Mouse (Mus musculus) spleen, adult 2 months (tissue): Measurements from ENCODE around the gene 3110009E18Rik. TPM values are rescaled to one million over a fixed set of nuclear protein-coding genes. Genes with fewer than 3 reads are reported as not detected.

Experiments used
- DNase-seq, 2 experiments: peaks; one replicate each; pipeline versions ENCODE4 v3.0.0 to v3.0.0-alpha.2; 2012 to 2021; ENCODE audit warnings: low spot score in 2 of 2, low read depth in 1 of 2
- H3K27ac ChIP-seq: fragments of 200-500 bp; 2 replicates; pipeline ENCODE4 v1.5.1; 2012; ENCODE audit warnings: low read length, inconsistent platforms; ENCODE audit not compliant: insufficient read depth
- H3K27me3 ChIP-seq: fragments of 200-500 bp; 2 replicates; pipeline ENCODE4 v1.6.1; 2012; ENCODE audit warnings: mild to moderate bottlenecking, moderate library complexity, low read length, inconsistent platforms; ENCODE audit not compliant: control insufficient read depth, insufficient read depth
- H3K36me3 ChIP-seq: fragments of 200-500 bp; 2 replicates; pipeline ENCODE4 v1.6.1; 2012; ENCODE audit warnings: mild to moderate bottlenecking, low read length, inconsistent platforms; ENCODE audit not compliant: control insufficient read depth, insufficient read depth
- H3K4me1 ChIP-seq: fragments of 200-500 bp; 2 replicates; pipeline ENCODE4 v1.6.1; 2011; ENCODE audit warnings: inconsistent platforms; ENCODE audit not compliant: control insufficient read depth, insufficient read depth, insufficient read length
- H3K4me3 ChIP-seq: fragments of 200-500 bp; 2 replicates; pipeline ENCODE4 v1.5.1; 2011; ENCODE audit warnings: mild to moderate bottlenecking, inconsistent platforms; ENCODE audit not compliant: insufficient read depth, insufficient read length; ENCODE audit errors: extremely low read depth
- CTCF ChIP-seq: fragments of 200-500 bp; IDR thresholded peaks from 2 replicates; pipeline ENCODE4 v1.5.1; 2011; ENCODE audit warnings: mild to moderate bottlenecking, inconsistent platforms; ENCODE audit not compliant: insufficient read depth, insufficient read length, insufficient replicate concordance; ENCODE audit errors: extremely low read depth
- POLR2A ChIP-seq: fragments of 200-500 bp; IDR thresholded peaks from 2 replicates; pipeline ENCODE4 v1.6.1; 2011; ENCODE audit warnings: low read depth, low read length, inconsistent platforms
- WGBS: fragments of 180-500 bp; shearing (Covaris S2); methylation state at CpG from one replicate; pipeline ENCODE4 v1.1.7; 2018; 5-methylcytosine and 5-hydroxymethylcytosine counted together
- polyA plus RNA-seq: library from polyadenylated mRNA; depleted of rRNA; stranded (reverse); fragments of >200 nt; gene quantifications from 2 replicates; pipeline ENCODE4 v1.2.3, GENCODE M21; 2012

The 3110009E18Rik gene
- polyA plus RNA-seq, 1 experiment = 1.4 TPM

DNA sequence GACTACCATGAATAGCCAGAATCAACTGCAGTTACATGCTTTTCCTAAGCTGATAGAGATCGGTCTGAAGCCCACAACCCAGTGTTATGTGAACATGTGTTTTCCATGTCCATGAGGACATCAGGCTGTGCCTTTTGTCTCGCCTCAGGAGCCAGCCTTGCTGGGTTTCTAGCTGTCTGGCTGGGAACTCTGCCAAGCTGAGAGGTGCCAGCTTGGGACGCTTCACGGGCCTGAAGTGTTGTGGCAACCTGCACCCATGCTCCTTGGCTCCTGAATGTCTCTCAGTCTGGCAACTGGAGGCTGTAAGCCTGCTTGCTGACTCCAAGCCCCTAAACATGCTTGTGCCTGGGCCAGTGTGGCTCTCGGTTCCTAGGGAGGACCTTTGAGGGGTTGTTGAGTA is 21.6 kb downstream of the 3110009E18Rik start:
- Histone ChIP-seq H3K4me1 (peaks cover 3% of the 10 kb centered on the region; the same call in 1 of the 2 replicates), H3K36me3 (no peaks in the 10 kb centered on the region), H3K4me3 (no peak overlapping the region), H3K27me3 (no peaks in the 10 kb centered on the region), H3K27ac (no peak overlapping the region)
- WGBS = 80% methylated on average over 5 of the region's 5 CpGs
- no peak for TF ChIP-seq CTCF
- TF ChIP-seq POLR2A = no peak
- no peak for DNase-seq

DNA sequence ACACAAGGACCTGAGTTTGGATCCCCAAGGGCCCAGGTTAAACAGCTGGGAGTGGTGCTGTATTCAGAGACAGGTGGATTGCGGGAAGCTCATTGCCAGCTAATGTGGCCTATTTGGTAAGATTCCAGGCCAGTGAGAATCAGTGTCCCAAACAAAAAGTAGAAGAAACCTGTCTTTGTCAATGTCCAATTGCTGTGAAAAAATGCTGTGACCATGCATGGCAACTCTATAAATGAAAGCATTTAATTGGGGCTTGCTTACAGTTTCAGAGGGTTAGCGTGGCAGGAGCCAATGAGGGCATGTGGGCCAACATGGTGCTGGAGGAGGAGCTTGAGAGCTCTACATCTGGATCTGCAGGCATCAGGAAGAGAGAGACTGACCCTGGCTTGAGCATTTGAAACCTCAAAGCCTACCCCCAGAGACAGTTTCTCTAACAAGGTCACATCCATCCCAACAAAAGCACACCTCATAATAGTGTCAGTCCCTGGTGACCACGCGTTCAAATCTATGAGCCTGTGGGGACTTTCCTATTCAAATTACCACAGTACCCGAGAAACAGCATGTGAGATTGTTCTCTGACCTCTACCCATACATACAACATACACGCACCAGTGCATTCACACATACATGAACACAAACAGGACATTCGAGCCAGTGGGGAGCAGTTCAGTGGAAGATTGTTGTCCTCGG is 24.7 kb downstream of the 3110009E18Rik start:
- no peak for TF ChIP-seq CTCF
- TF ChIP-seq POLR2A = no peak

DNA sequence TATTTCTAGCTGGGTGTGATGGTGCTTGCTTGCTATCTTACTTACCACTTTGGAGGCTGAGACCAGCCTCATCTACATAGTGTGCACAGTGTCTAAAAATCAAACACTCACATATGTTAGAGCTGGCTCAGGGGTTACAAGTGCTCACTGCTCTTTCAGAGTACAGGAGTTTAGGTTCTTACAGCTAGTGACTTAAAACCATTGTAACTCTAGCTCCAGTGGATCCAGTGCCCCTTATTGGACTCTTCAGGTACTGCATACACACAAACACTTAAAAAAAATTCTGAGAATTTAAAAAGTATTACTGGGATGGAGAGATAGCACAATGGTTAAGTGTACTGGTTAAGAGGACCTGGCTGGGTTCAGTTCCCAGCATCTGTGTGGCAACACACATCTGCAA is 26.0 kb downstream of the 3110009E18Rik start:
- TF ChIP-seq CTCF = no peak
- no peak for TF ChIP-seq POLR2A
- Histone ChIP-seq H3K4me3 (no peak overlapping the region), H3K27me3 (no peaks in the 10 kb centered on the region), H3K4me1 (peaks cover 3% of the 10 kb centered on the region; the same call in 1 of the 2 replicates), H3K36me3 (no peaks in the 10 kb centered on the region; the same call in 1 of the 2 replicates), H3K27ac (no peak overlapping the region)
- no peak for DNase-seq

More for the DNA sequence above, 24.7 kb downstream of the 3110009E18Rik start:
- no peak overlapping the region for H3K27ac ChIP-seq
- H3K4me3 ChIP-seq = no peak overlapping the region
- peaks cover 3% of the 10 kb centered on the region; the same call in 1 of the 2 replicates for H3K4me1 ChIP-seq
- no peak for DNase-seq
- H3K36me3 ChIP-seq = no peaks in the 10 kb centered on the region
- WGBS = 68% methylated on average over 8 of the region's 8 CpGs
- H3K27me3 ChIP-seq = no peaks in the 10 kb centered on the region

DNA sequence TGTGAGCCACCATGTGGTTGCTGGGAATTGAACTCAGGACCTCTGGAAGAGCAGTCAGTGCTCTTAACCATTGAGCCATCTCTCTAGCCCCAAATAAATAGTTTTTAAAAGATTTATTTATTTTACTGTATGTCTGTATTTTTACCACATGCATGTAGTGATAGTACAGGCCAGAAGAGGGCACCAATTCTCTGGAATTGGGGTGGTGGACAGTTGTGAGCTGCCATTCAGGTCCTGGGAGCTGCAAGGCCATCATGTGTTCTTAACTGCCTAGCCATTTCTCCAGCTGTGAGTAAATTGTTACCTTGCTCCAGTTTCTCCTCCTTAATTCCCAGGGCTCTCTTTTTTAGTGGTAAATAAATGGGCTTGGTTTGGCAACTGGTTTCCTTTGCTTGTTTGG is 33.2 kb downstream of the 3110009E18Rik start:
- DNase-seq = peak in 1 of 2 experiments; percentile 38
- H3K36me3 ChIP-seq = no peaks in the 10 kb centered on the region; the same call in 1 of the 2 replicates
- peak; percentile 29; the same call in 1 of the 2 replicates for TF ChIP-seq CTCF
- no peak for TF ChIP-seq POLR2A
- no peak overlapping the region for H3K4me3 ChIP-seq
- H3K27me3 ChIP-seq = no peaks in the 10 kb centered on the region
- H3K27ac ChIP-seq = no peak overlapping the region
- no peaks in the 10 kb centered on the region for H3K4me1 ChIP-seq

DNA sequence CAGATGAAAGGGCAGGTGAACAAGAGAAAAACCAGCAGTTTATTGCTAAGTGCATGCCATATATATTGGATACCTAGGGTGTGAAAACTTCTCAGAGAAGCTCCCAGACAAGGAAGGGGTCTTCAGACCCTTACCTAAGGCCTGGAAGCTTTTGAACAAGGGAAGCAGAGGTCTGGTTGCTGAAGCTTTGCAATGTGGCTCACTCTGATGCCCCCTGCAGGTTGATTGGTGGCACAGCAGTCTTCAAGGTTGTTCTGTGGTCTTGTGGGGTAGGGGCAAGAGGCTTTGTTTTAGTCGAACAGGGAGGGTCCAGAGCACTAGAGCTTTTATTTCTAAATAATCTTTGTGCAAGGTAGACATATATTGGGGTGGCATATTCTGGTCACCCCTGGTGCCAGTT is 34.3 kb downstream of the 3110009E18Rik start:
- no peaks in the 10 kb centered on the region for H3K27me3 ChIP-seq
- no peak for DNase-seq
- 13% methylated on average over 1 of the region's 1 CpGs for whole genome bisulfite sequencing
- no peaks in the 10 kb centered on the region; the same call in 1 of the 2 replicates for H3K36me3 ChIP-seq
- peak; percentile 60; the same call in 1 of the 2 replicates for TF ChIP-seq CTCF
- TF ChIP-seq POLR2A = no peak
- H3K4me1 ChIP-seq = no peaks in the 10 kb centered on the region
- no peak overlapping the region for H3K27ac ChIP-seq
- no peak overlapping the region for H3K4me3 ChIP-seq

DNA sequence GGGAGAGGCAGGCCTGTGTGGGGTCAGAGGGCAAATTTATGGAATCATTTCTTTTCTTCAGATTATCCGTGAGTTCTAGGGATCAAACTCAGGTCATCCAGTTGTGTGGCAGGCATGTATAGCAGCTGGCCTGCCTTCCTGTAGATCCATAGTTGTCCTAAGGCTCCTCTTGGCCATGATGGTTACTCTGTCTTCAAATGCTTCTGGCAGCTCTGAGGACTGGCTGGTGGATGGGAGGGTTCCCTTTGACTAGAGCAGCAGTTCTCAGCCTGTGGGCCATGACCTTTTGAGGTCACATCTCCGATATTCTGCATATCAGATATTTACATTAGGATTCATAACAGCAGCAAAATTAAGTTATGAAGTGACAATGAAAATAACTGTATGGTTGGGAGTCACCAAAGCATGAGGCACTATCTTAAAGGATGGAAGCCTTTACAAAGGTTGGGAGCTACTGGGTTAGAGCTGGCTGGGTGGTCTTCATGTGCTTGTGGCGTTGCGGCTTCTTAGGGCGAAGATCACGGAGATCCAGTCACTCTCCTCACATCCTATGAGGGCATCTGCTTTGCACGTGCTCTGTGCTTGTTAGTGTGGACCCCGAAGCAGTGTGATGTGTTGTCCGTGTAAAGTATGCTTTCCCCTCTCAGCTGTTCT is 37.6 kb downstream of the 3110009E18Rik start:
- DNase-seq = no peak
- H3K27ac ChIP-seq = no peak overlapping the region
- WGBS = 96% methylated on average over 9 of the region's 9 CpGs
- no peaks in the 10 kb centered on the region for H3K27me3 ChIP-seq
- no peaks in the 10 kb centered on the region for H3K36me3 ChIP-seq
- H3K4me3 ChIP-seq = no peak overlapping the region
- no peaks in the 10 kb centered on the region; the same call in 1 of the 2 replicates for H3K4me1 ChIP-seq
- no peak for TF ChIP-seq POLR2A
- no peak for TF ChIP-seq CTCF

DNA sequence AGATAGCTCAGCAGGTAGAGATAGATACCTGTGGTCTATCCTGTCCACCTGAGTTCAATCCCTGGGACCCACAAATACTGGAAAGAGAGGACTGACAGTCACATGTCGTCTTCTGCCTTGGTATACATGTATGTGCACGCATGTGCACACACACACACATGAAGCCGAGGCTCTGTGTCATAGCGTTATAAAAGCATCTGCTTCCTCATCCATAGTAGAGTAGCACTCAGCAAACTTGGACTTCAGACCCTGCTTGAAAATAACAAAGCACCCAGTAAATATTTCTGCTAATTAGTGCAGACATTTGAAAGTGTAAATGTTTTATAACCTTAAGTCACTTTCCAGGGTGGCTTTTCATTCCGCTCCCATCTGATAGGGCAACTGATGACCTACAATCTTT is 40.5 kb downstream of the 3110009E18Rik start:
- H3K4me1 ChIP-seq = no peaks in the 10 kb centered on the region; the same call in 1 of the 2 replicates
- no peak overlapping the region for H3K27ac ChIP-seq
- H3K4me3 ChIP-seq = no peak overlapping the region
- DNase-seq = no peak
- H3K36me3 ChIP-seq = no peaks in the 10 kb centered on the region; the same call in 1 of the 2 replicates
- TF ChIP-seq CTCF = no peak
- TF ChIP-seq POLR2A = no peak
- no peaks in the 10 kb centered on the region for H3K27me3 ChIP-seq
- 95% methylated on average over 5 of the region's 5 CpGs for WGBS
